Mouse (Mus musculus) C2C12 (cell line): ENCODE measurements around the gene Slamf9. TPM values are rescaled to one million over a fixed set of nuclear protein-coding genes. Genes with fewer than 3 reads are reported as not detected.

Source experiments
- H3K27me3 ChIP-seq: one replicate; pipeline ENCODE4 v1.6.1; 2011; ENCODE audit not compliant: control insufficient read depth, insufficient read depth, insufficient read length
- H3K36me3 ChIP-seq: one replicate; pipeline ENCODE4 v1.6.1; 2011; ENCODE audit not compliant: control insufficient read depth, insufficient read depth
- H3K4me3 ChIP-seq: one replicate; pipeline ENCODE4 v1.5.1; 2011; ENCODE audit warnings: mild to moderate bottlenecking, control low read depth; ENCODE audit not compliant: poor library complexity, insufficient read depth, severe bottlenecking
- H3K79me2 ChIP-seq: one replicate; pipeline ENCODE4 v1.6.1; 2011; ENCODE audit not compliant: control insufficient read depth, insufficient read depth
- H3K79me3 ChIP-seq: one replicate; pipeline ENCODE4 v1.6.1; 2011; ENCODE audit warnings: low read depth, control low read depth
- H3ac ChIP-seq: one replicate; pipeline ENCODE3; 2011; ENCODE audit warnings: low read depth; ENCODE audit not compliant: control insufficient read depth, insufficient read length
- CEBPB ChIP-seq: IDR thresholded peaks from one replicate; pipeline ENCODE4 v1.6.1; 2011; ENCODE audit warnings: low read depth, mild to moderate bottlenecking, control low read depth, moderate library complexity
- CTCF ChIP-seq: IDR thresholded peaks from one replicate; pipeline ENCODE4 v1.5.1; 2011; ENCODE audit not compliant: control insufficient read depth, insufficient read depth, insufficient read length
- FOSL1 ChIP-seq: IDR thresholded peaks from one replicate; pipeline ENCODE4 v1.8.0; 2011; ENCODE audit warnings: mild to moderate bottlenecking, low read length; ENCODE audit not compliant: poor library complexity, insufficient read depth, severe bottlenecking
- MAX ChIP-seq: IDR thresholded peaks from one replicate; pipeline ENCODE4 v1.6.1; 2011; ENCODE audit warnings: mild to moderate bottlenecking, control low read depth
- MYOD1 ChIP-seq: IDR thresholded peaks from one replicate; pipeline ENCODE4 v1.6.1; 2011; ENCODE audit warnings: low read depth; ENCODE audit not compliant: control insufficient read depth, insufficient read length
- MYOG ChIP-seq: IDR thresholded peaks from one replicate; pipeline ENCODE4 v1.6.1; 2011; ENCODE audit not compliant: control insufficient read depth, insufficient read length; ENCODE audit errors: extremely low read depth
- USF1 ChIP-seq: IDR thresholded peaks from one replicate; pipeline ENCODE4 v1.6.1; 2011; ENCODE audit warnings: low read depth, mild to moderate bottlenecking, control low read depth, moderate library complexity
- polyA plus RNA-seq: library from polyadenylated mRNA; unstranded; fragments of >200 nt; fragmentation: generic; extraction: Trizol; gene quantifications from one replicate; pipeline ENCODE4 v1.2.1, GENCODE M21; 2012; ENCODE audit warnings: missing spikeins

Slamf9 gene
- polyA plus RNA-seq, 1 experiment: 0.19 TPM

DNA sequence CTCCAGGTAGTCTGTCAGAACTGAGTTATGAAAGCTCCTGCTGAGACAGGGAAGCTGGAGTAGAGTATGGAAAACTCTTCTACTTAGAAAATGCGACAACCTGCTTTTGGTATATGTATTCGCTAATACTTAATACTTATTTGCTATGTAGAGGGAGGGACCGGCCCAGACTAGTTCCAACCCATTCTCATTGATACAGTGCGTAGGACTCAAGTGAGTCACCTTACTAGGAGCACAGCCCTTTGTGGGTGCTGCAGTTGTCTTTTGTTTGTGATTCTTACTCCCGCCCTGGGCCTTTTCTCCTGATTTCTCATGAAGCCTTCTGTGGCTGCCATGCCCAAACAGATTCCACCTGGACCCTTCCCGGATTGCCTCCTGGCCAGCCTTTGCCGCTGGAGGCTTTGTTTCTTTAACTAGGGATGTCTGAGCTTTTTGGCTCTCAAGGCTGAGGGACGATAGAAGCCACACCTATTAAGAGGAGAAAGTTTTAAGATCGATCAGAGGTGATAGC is 33.2 kb upstream of the Slamf9 start:
- no peak overlapping the region for H3K4me3 ChIP-seq
- TF ChIP-seq FOSL1: no peak
- no peak overlapping the region for H3ac ChIP-seq
- H3K27me3 ChIP-seq: no peaks in the 10 kb centered on the region
- no peaks in the 10 kb centered on the region for H3K36me3 ChIP-seq
- no peaks in the 10 kb centered on the region for H3K79me2 ChIP-seq
- H3K79me3 ChIP-seq: no peaks in the 10 kb centered on the region

DNA sequence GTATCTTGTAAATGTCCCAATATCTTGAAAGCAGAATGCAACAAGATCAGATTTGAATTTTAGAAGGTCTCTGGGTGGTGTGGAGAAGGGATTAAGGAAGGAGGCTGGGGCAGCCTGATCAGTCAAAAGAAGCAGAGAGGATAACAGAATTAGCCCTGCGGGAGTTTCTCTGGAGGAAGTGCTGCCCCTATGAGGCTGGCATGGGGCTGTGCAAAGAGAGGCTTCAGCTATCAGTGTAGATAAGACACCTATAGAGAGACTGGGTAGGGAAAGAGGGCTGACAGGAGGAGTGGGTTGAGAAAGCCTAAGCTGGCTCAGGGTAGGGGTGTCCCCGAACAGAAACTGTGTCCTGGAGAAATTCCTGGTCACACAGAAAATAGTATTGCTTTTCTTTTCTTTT is 24.9 kb upstream of the Slamf9 start:
- no peaks in the 10 kb centered on the region for H3K27me3 ChIP-seq
- H3ac ChIP-seq: no peak overlapping the region
- no peaks in the 10 kb centered on the region for H3K36me3 ChIP-seq
- no peaks in the 10 kb centered on the region for H3K79me2 ChIP-seq
- H3K4me3 ChIP-seq: no peak overlapping the region
- no peak for TF ChIP-seq CEBPB
- TF ChIP-seq USF1: no peak
- no peak for TF ChIP-seq MAX
- no peak for TF ChIP-seq CTCF
- no peak for TF ChIP-seq FOSL1
- TF ChIP-seq MYOG: no peak
- H3K79me3 ChIP-seq: no peaks in the 10 kb centered on the region

DNA sequence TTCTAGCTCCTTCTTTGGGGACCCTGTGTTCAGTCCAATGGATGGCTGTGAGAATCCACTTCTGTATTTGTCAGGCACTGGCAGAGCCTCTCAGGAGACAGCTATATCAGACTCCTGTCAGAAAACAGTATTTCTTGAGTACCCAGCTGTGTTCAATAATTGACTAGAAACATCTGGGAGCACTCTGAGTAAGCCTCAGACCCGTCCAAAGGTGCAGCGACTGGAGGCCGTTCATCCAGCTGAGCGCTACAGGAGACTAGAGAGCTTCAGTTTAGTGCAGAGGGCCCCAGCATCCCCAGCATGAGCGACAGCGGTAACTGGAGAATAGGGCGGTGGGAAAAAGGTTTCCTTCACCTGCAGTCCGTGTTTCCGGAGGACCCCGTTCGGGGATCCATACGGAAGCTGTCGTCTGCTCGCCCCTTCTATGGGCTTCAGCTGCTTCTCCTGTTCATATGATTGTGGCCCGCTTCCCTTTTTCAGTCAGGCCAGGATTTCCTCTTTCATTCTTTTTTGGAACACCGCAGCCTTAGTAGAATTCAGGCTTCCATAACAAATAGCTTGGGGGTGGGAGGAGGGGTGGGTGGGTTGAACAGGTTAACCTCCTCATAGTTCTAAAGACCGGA is 24.2 kb upstream of the Slamf9 start:
- H3K79me2 ChIP-seq: no peaks in the 10 kb centered on the region
- H3K36me3 ChIP-seq: no peaks in the 10 kb centered on the region
- TF ChIP-seq USF1: no peak
- no peak for TF ChIP-seq MYOG
- no peak for TF ChIP-seq CTCF
- no peak overlapping the region for H3ac ChIP-seq
- H3K27me3 ChIP-seq: no peaks in the 10 kb centered on the region
- no peak overlapping the region for H3K4me3 ChIP-seq
- no peaks in the 10 kb centered on the region for H3K79me3 ChIP-seq

DNA sequence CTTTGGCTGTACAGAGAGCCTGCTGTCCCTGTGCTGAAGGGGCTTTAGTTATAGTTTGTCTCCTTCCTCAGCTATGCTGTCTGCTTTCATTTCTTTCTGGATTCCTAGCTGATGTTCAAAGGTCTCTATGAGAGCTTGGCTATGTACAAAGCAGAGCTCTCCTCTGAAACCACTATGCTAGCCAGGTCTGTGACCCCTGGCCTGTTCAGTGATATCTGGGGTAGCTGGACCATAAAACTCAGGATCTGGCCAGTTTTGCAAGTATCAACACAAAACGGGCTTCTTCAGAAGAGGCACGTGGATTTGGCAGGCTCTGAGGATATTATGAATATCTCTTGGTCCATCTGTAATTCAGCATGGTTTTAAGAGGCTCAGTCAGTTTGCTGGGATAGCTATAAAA is 22.2 kb upstream of the Slamf9 start:
- no peaks in the 10 kb centered on the region for H3K79me2 ChIP-seq
- no peak for TF ChIP-seq CEBPB
- no peak for TF ChIP-seq USF1
- TF ChIP-seq FOSL1: no peak
- TF ChIP-seq CTCF: no peak
- TF ChIP-seq MAX: no peak
- no peak for TF ChIP-seq MYOG
- no peak for TF ChIP-seq MYOD1
- no peaks in the 10 kb centered on the region for H3K79me3 ChIP-seq
- H3K36me3 ChIP-seq: no peaks in the 10 kb centered on the region
- no peaks in the 10 kb centered on the region for H3K27me3 ChIP-seq
- no peak overlapping the region for H3ac ChIP-seq
- no peak overlapping the region for H3K4me3 ChIP-seq

GRCm38 (mm10) chr1:172453810-172454209 is 21.3 kb upstream of the Slamf9 start:
- H3K27me3 ChIP-seq: no peaks in the 10 kb centered on the region
- TF ChIP-seq FOSL1 (no peak), MYOG (no peak), MAX (no peak), CEBPB (no peak), CTCF (no peak), USF1 (no peak), MYOD1 (no peak)
- H3K79me3 ChIP-seq: no peaks in the 10 kb centered on the region
- no peak overlapping the region for H3ac ChIP-seq
- no peaks in the 10 kb centered on the region for H3K36me3 ChIP-seq
- H3K4me3 ChIP-seq: no peak overlapping the region
- no peaks in the 10 kb centered on the region for H3K79me2 ChIP-seq

- Histone ChIP-seq H3K27me3 (no peaks in the 10 kb centered on the region), H3K79me2 (no peaks in the 10 kb centered on the region), H3K4me3 (no peak overlapping the region), H3K36me3 (no peaks in the 10 kb centered on the region), H3K79me3 (no peaks in the 10 kb centered on the region), H3ac (no peak overlapping the region)
- no peak for TF ChIP-seq CEBPB
- TF ChIP-seq MAX: no peak
- no peak for TF ChIP-seq MYOD1
- TF ChIP-seq MYOG: no peak
- TF ChIP-seq FOSL1: no peak
- no peak for TF ChIP-seq CTCF
- no peak for TF ChIP-seq USF1
Measured at GRCm38 (mm10) chr1:172455416-172455815, 19.7 kb upstream of the Slamf9 start.
